Mouse (Mus musculus) MEL (cell line): ENCODE results near the gene Akap5. TPM values are rescaled to one million over a fixed set of nuclear protein-coding genes. Genes with fewer than 3 reads are reported as not detected.

Experiments used
- polyA plus RNA-seq, 2 experiments: library from polyadenylated mRNA; stranded (reverse) in 1 of 2; unstranded in 1 of 2; fragments of >175 nt in 1 of 2; fragments of >200 nt in 1 of 2; gene quantifications; 2 replicates each; pipeline versions ENCODE4 v1.2.1 to v1.2.4; 2012; ENCODE audit warnings: low replicate concordance in 2 of 2, low read depth in 1 of 2; ENCODE audit not compliant: insufficient read length in 2 of 2, insufficient read depth in 1 of 2, missing spikeins in 1 of 2
- total RNA-seq: library from RNA; depleted of rRNA; stranded (reverse); fragments of 300-350 nt; gene quantifications from 2 replicates; pipeline ENCODE4 v1.2.3, GENCODE M21; 2012; rRNA removed

The Akap5 gene
- total and polyA plus RNA-seq, 3 experiments: 0.65 to 0.69 TPM; not detected in 1

Other genes with a start within 250 kb of the Akap5 start
- gene Esr2, start 147.6 kb upstream of the Akap5 start, total RNA-seq: not detected in 2 replicates
- under 1 TPM in 1 of 2 experiments, not detected in 1; 0.03 TPM for gene Esr2, start 147.6 kb upstream of the Akap5 start, polyA plus RNA-seq
- 5.0 and 6.7 TPM in 2 replicates for gene Tex21, start 78.1 kb upstream of the Akap5 start, total RNA-seq
- 1 to 10 TPM in 1 of 2 experiments, not detected in 1; 4.4 TPM for gene Tex21, start 78.1 kb upstream of the Akap5 start, polyA plus RNA-seq
- gene Mthfd1, start 69.6 kb upstream of the Akap5 start, total RNA-seq: 217 and 231 TPM in 2 replicates
- gene Mthfd1, start 69.6 kb upstream of the Akap5 start, polyA plus RNA-seq: 100 to 1,000 TPM in 1 of 2 experiments, not detected in 1; 208 TPM
- gene Zbtb25, start 44.7 kb downstream of the Akap5 start, total RNA-seq: 5.1 and 5.5 TPM in 2 replicates
- 10 to 100 TPM in 1 of 2 experiments, not detected in 1; 12.3 TPM for gene Zbtb25, start 44.7 kb downstream of the Akap5 start, polyA plus RNA-seq
- 6.3 and 7.0 TPM in 2 replicates for gene Zbtb1, start 45.4 kb downstream of the Akap5 start, total RNA-seq
- 1 to 10 TPM in 1 of 2 experiments, not detected in 1; 5.1 TPM for gene Zbtb1, start 45.4 kb downstream of the Akap5 start, polyA plus RNA-seq
- 5.3 and 6.6 TPM in 2 replicates for gene Hspa2, start 79.3 kb downstream of the Akap5 start, total RNA-seq
- gene Hspa2, start 79.3 kb downstream of the Akap5 start, polyA plus RNA-seq: 1 to 10 TPM in 1 of 2 experiments, not detected in 1; 9.3 TPM
- gene Ppp1r36, start 92.6 kb downstream of the Akap5 start, total RNA-seq: not detected in 2 replicates
- not detected for gene Ppp1r36, start 92.6 kb downstream of the Akap5 start, polyA plus RNA-seq
- 0.92 and 1.9 TPM in 2 replicates for gene Plekhg3, start 206.0 kb downstream of the Akap5 start, total RNA-seq
- gene Plekhg3, start 206.0 kb downstream of the Akap5 start, polyA plus RNA-seq: 1 to 10 TPM in 1 of 2 experiments, not detected in 1; 7.0 TPM